Mouse (Mus musculus) urinary bladder, postnatal 10 days (tissue): Measurements from ENCODE around the gene Olfr1302.

Experiments used
- DNase-seq: peaks from one replicate; pipeline ENCODE4 v3.0.0; 2022; ENCODE audit warnings: low spot score

Olfr1302 gene

GRCm38 (mm10) chr2:111777129-111777528 is at the start of gene Olfr1302:
TSS of gene Olfr1302 (plus strand) at chr2:111777429.
- DNase-seq = no peak

- DNase-seq = no peak
Observed at GRCm38 (mm10) chr2:111750706-111751105, 26.5 kb upstream of the Olfr1302 start, which contains the start of gene Olfr1301. TSS of gene Olfr1301 (plus strand) at chr2:111751006.

GRCm38 (mm10) chr2:111812936-111813335 is 35.7 kb downstream of the Olfr1302 start:
- DNase-seq = no peak

DNA sequence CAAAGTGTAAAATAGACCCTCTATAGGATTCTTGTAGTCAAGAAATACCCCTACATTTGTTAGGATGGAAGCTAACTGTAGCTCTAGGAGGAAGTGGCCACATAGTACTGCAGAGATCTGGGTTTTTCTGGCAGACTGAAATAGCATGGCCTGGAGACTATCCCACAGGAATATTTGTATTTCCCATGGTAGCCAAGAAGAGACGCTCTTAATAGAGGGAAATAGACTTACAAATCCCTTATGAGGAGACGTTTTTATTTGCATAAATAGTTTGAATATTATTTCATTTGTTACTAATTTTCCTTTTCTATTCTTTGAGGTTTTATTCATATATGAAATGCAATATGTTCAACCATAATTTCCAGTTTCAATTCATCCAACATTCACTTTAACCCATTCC is 43.0 kb downstream of the Olfr1302 start, which contains the start of gene Olfr1303:
Olfr1303 (minus strand) TSS at position 101 of the 400 bp plus-strand sequence.
- no peak for DNase-seq
